Mouse (Mus musculus): ENCODE measurements around the gene Tnn.

- TF ChIP-seq ZC3H11A (IDR thresholded peaks at IDR 0.05; ENCODE audit: borderline replicate concordance, low read depth, low read length) (no peak), HCFC1 (IDR thresholded peaks at IDR 0.05; ENCODE audit: borderline replicate concordance, insufficient read depth, low read length) (no peak), CHD2 (IDR thresholded peaks at IDR 0.05; ENCODE audit: low read depth, low read length) (no peak), MAFK (IDR thresholded peaks at IDR 0.05; ENCODE audit: insufficient read depth, low read depth, low read length) (no peak)
Observed at GRCm38 (mm10) chr1:160105426-160105825, 48.0 kb downstream of the Tnn start.
